Mouse (Mus musculus) lung, postnatal 4 days (tissue): ENCODE results near the gene Rpl27a.

Experiments
- DNase-seq, 2 experiments: peaks; one replicate each; pipeline ENCODE4 v3.0.0; 2021

Gene Rpl27a

GRCm38 (mm10) chr7:109518838-109519696 is at the start of gene Rpl27a:
Gene Rpl27a (plus strand): TSS chr7:109519147.
- peak; percentile 99 for DNase-seq

- no peak for DNase-seq
These were observed 48.2 kb upstream of the Rpl27a start for GRCm38 (mm10) chr7:109470700-109471099.

GRCm38 (mm10) chr7:109477926-109478325 is 41.0 kb upstream of the Rpl27a start:
- DNase-seq: no peak

GRCm38 (mm10) chr7:109480765-109481197 is 38.2 kb upstream of the Rpl27a start:
- peak; percentile 21 to 44 for DNase-seq

GRCm38 (mm10) chr7:109484221-109484620 is 34.7 kb upstream of the Rpl27a start:
- DNase-seq: no peak

GRCm38 (mm10) chr7:109492616-109493318 is 26.2 kb upstream of the Rpl27a start:
- no peak for DNase-seq

- DNase-seq: no peak
These were observed 25.3 kb upstream of the Rpl27a start for GRCm38 (mm10) chr7:109493319-109494316.

GRCm38 (mm10) chr7:109497507-109497906 is 21.4 kb upstream of the Rpl27a start:
- DNase-seq: no peak

- no peak for DNase-seq
These were observed 11.8 kb upstream of the Rpl27a start for GRCm38 (mm10) chr7:109507119-109507518.

- DNase-seq: no peak
These were observed 11.4 kb upstream of the Rpl27a start for GRCm38 (mm10) chr7:109507572-109507971.

GRCm38 (mm10) chr7:109508034-109508433 is 10.9 kb upstream of the Rpl27a start, which contains the start of gene Trim66:
Gene Trim66 (minus strand): TSS chr7:109508134.
- DNase-seq: no peak

GRCm38 (mm10) chr7:109510799-109511198 is 8.1 kb upstream of the Rpl27a start:
- DNase-seq: no peak

- no peak for DNase-seq
These were observed 7.1 kb upstream of the Rpl27a start for GRCm38 (mm10) chr7:109511838-109512237.

GRCm38 (mm10) chr7:109516500-109516899 is 2.4 kb upstream of the Rpl27a start:
- no peak for DNase-seq

- no peak for DNase-seq
These were observed 788 bp upstream of the Rpl27a start for GRCm38 (mm10) chr7:109518036-109518681.

- DNase-seq: no peak
These were observed 989 bp downstream of the Rpl27a start for GRCm38 (mm10) chr7:109519936-109520335.

GRCm38 (mm10) chr7:109522084-109522483 is 3.1 kb downstream of the Rpl27a start:
- no peak for DNase-seq

GRCm38 (mm10) chr7:109523304-109523703 is 4.4 kb downstream of the Rpl27a start:
- DNase-seq: no peak

GRCm38 (mm10) chr7:109523741-109524441 is 4.9 kb downstream of the Rpl27a start:
- no peak for DNase-seq

- DNase-seq: no peak
These were observed 5.4 kb downstream of the Rpl27a start for GRCm38 (mm10) chr7:109524442-109524744.

- no peak for DNase-seq
These were observed 5.8 kb downstream of the Rpl27a start for GRCm38 (mm10) chr7:109524763-109525162.
